Mouse (Mus musculus): ENCODE results near the gene Fam207a. TPM values are rescaled to one million over a fixed set of nuclear protein-coding genes. Genes with fewer than 3 reads are reported as not detected.

The Fam207a gene
- total RNA-seq, 2 experiments from 2014 or later: 23.8 to 26.0 TPM

- DNase-seq (ENCODE audit: low spot score in 2 of 2): no peak
Measured at GRCm38 (mm10) chr10:77504143-77504542, 11.4 kb downstream of the Fam207a start.

GRCm38 (mm10) chr10:77502967-77503922 is 12.3 kb downstream of the Fam207a start:
- DNase-seq (ENCODE audit: low spot score in 2 of 2): no peak

- DNase-seq (ENCODE audit: low spot score in 2 of 2): no peak
Measured at GRCm38 (mm10) chr10:77500636-77501035, 14.9 kb downstream of the Fam207a start.

- DNase-seq (ENCODE audit: low spot score in 2 of 2): no peak
Measured at GRCm38 (mm10) chr10:77498254-77498653, 17.3 kb downstream of the Fam207a start.

- no peak for DNase-seq (ENCODE audit: low spot score in 2 of 2)
Measured at GRCm38 (mm10) chr10:77497185-77497584, 18.4 kb downstream of the Fam207a start.

- DNase-seq (ENCODE audit: low spot score in 2 of 2): no peak
Measured at GRCm38 (mm10) chr10:77492885-77493284, 22.7 kb downstream of the Fam207a start.

GRCm38 (mm10) chr10:77491585-77491984 is 24.0 kb downstream of the Fam207a start:
- no peak for DNase-seq (ENCODE audit: low spot score in 2 of 2)

GRCm38 (mm10) chr10:77488168-77488567 is 27.4 kb downstream of the Fam207a start:
- DNase-seq (ENCODE audit: low spot score in 2 of 2): no peak

- no peak for DNase-seq (ENCODE audit: low spot score in 2 of 2)
Measured at GRCm38 (mm10) chr10:77485786-77486185, 29.8 kb downstream of the Fam207a start.

GRCm38 (mm10) chr10:77484205-77484935 is 31.2 kb downstream of the Fam207a start:
- DNase-seq (ENCODE audit: low spot score in 2 of 2): no peak

GRCm38 (mm10) chr10:77481814-77482213 is 33.8 kb downstream of the Fam207a start:
- DNase-seq (ENCODE audit: low spot score in 2 of 2): no peak

GRCm38 (mm10) chr10:77479972-77480371 is 35.6 kb downstream of the Fam207a start:
- DNase-seq (ENCODE audit: low spot score in 2 of 2): no peak

GRCm38 (mm10) chr10:77476907-77477306 is 38.7 kb downstream of the Fam207a start:
- no peak for DNase-seq (ENCODE audit: low spot score in 2 of 2)

GRCm38 (mm10) chr10:77472188-77472587 is 43.4 kb downstream of the Fam207a start:
- DNase-seq (ENCODE audit: low spot score in 2 of 2): no peak

GRCm38 (mm10) chr10:77471512-77471911 is 44.1 kb downstream of the Fam207a start:
- DNase-seq (ENCODE audit: low spot score in 2 of 2): no peak

GRCm38 (mm10) chr10:77470763-77471162 is 44.8 kb downstream of the Fam207a start:
- DNase-seq (ENCODE audit: low spot score in 2 of 2): no peak

GRCm38 (mm10) chr10:77468675-77469074 is 46.9 kb downstream of the Fam207a start:
- no peak for DNase-seq (ENCODE audit: low spot score in 2 of 2)

- DNase-seq (ENCODE audit: low spot score in 2 of 2): no peak
Measured at GRCm38 (mm10) chr10:77467407-77467806, 48.2 kb downstream of the Fam207a start.

- DNase-seq (ENCODE audit: low spot score in 2 of 2): no peak
Measured at GRCm38 (mm10) chr10:77465902-77466301, 49.7 kb downstream of the Fam207a start.

GRCm38 (mm10) chr10:77464181-77464936 is 51.2 kb downstream of the Fam207a start:
- peak; percentile 57 to 63 for DNase-seq (ENCODE audit: low spot score in 2 of 2)

- DNase-seq (ENCODE audit: low spot score in 2 of 2): no peak
Measured at GRCm38 (mm10) chr10:77461161-77461560, 54.4 kb downstream of the Fam207a start.
